Mouse (Mus musculus) stomach, postnatal 0 days (tissue): ENCODE measurements around the gene U2af1l4. TPM values are rescaled to one million over a fixed set of nuclear protein-coding genes. Genes with fewer than 3 reads are reported as not detected.

ENCODE experiments used
- ATAC-seq: fragments of 200-750 bp; cut with Nextera tagmentation; 2 replicates; pipeline ENCODE4 v1.8.0; 2017; ENCODE audit not compliant: low FRiP score, low TSS enrichment
- DNase-seq: peaks from one replicate; pipeline ENCODE4 v3.0.0-alpha.2; 2016; ENCODE audit warnings: low spot score
- H3K27ac ChIP-seq: fragments of 300-500 bp; sonication (generic); replicated peaks from 2 replicates; pipeline ENCODE4 v1.5.1; 2014; ENCODE audit warnings: mild to moderate bottlenecking, control low read depth
- H3K27me3 ChIP-seq: fragments of 300-500 bp; sonication (generic); 2 replicates; pipeline ENCODE4 v1.6.1; 2014; ENCODE audit warnings: low read length; ENCODE audit not compliant: control insufficient read depth, insufficient read depth
- H3K36me3 ChIP-seq: fragments of 300-500 bp; sonication (generic); 2 replicates; pipeline ENCODE4 v1.6.1; 2014; ENCODE audit warnings: low read length, mixed read lengths; ENCODE audit not compliant: control insufficient read depth, insufficient read depth
- H3K4me1 ChIP-seq: fragments of 300-500 bp; sonication (generic); replicated peaks from 2 replicates; pipeline ENCODE4 v1.6.1; 2014; ENCODE audit warnings: antibody characterized with exemption; ENCODE audit not compliant: control insufficient read depth, insufficient read depth
- H3K4me2 ChIP-seq: fragments of 300-500 bp; sonication (generic); replicated peaks from 2 replicates; pipeline ENCODE4 v1.6.1; 2014; ENCODE audit warnings: low read depth, mild to moderate bottlenecking, control low read depth, moderate library complexity
- H3K4me3 ChIP-seq: fragments of 300-500 bp; sonication (generic); 2 replicates; pipeline ENCODE4 v1.5.1; 2014; ENCODE audit warnings: low read depth, low read length, control low read depth
- H3K9ac ChIP-seq: fragments of 300-500 bp; sonication (generic); 2 replicates; pipeline ENCODE4 v1.6.1; 2014; ENCODE audit warnings: mild to moderate bottlenecking, low read length, control low read depth, mixed read lengths
- H3K9me3 ChIP-seq: fragments of 300-500 bp; sonication (generic); 2 replicates; pipeline ENCODE4 v1.6.1; 2016; ENCODE audit warnings: low read length; ENCODE audit not compliant: control insufficient read depth
- CTCF ChIP-seq: IDR thresholded peaks from 2 replicates; pipeline ENCODE4 v1.5.1; 2016; ENCODE audit warnings: antibody characterized with exemption, low read depth, mild to moderate bottlenecking, moderate library complexity
- EP300 ChIP-seq: optimal IDR thresholded peaks from 2 replicates; pipeline ENCODE3; 2016; ENCODE audit warnings: antibody characterized with exemption
- WGBS: fragments of 180-500 bp; shearing (Covaris S2); extraction: QIAGEN DNeasy Blood & Tissue Kit; methylation state at CpG from one replicate; pipeline ENCODE4 v1.1.7; 2014; 5-methylcytosine and 5-hydroxymethylcytosine counted together
- polyA plus RNA-seq: library from polyadenylated mRNA; unstranded; fragments of >200 nt; fragmentation: Nextera tagmentation; extraction: Ambion mirVana; gene quantifications from 2 replicates; pipeline ENCODE4 v1.2.1, GENCODE M21; 2015

U2af1l4 gene
- polyA plus RNA-seq, 1 experiment from 2014 or later = 63.9 TPM

- peaks cover 12% of the 10 kb centered on the region; the same call in 1 of the 2 replicates for H3K36me3 ChIP-seq
- no peaks in the 10 kb centered on the region for H3K9me3 ChIP-seq
- DNase-seq (no peak), ATAC-seq (no peak)
- H3K27me3 ChIP-seq = no peaks in the 10 kb centered on the region
- H3K9ac ChIP-seq = no peak overlapping the region
- TF ChIP-seq EP300 (no peak), CTCF (no peak)
- no peak overlapping the region for H3K27ac ChIP-seq
- H3K4me2 ChIP-seq = no peak overlapping the region
- H3K4me3 ChIP-seq = no peak overlapping the region
- 95% methylated on average over 10 of the region's 10 CpGs for WGBS
- no peaks in the 10 kb centered on the region for H3K4me1 ChIP-seq
Measured at GRCm38 (mm10) chr7:30522871-30523270, 40.2 kb upstream of the U2af1l4 start.

GRCm38 (mm10) chr7:30524487-30524886, 38.6 kb upstream of the U2af1l4 start:
- no peak overlapping the region for H3K27ac ChIP-seq
- WGBS = 74% methylated on average over 6 of the region's 6 CpGs
- no peak overlapping the region for H3K9ac ChIP-seq
- ATAC-seq = no peak
- no peaks in the 10 kb centered on the region for H3K4me1 ChIP-seq
- H3K36me3 ChIP-seq = peaks cover 12% of the 10 kb centered on the region; the same call in 1 of the 2 replicates
- H3K4me3 ChIP-seq = no peak overlapping the region
- TF ChIP-seq CTCF = no peak
- TF ChIP-seq EP300 = no peak
- H3K9me3 ChIP-seq = no peaks in the 10 kb centered on the region
- DNase-seq = no peak
- no peaks in the 10 kb centered on the region for H3K27me3 ChIP-seq
- no peak overlapping the region for H3K4me2 ChIP-seq

GRCm38 (mm10) chr7:30525954-30526353, 37.1 kb upstream of the U2af1l4 start:
- WGBS = 29% methylated on average over 10 of the region's 10 CpGs
- 0 out of 2 replicates have a peak overlapping the region, but pooled peaks have one; percentile 8 for H3K27ac ChIP-seq
- peaks cover 19% of the 10 kb centered on the region; the same call in 1 of the 2 replicates for H3K36me3 ChIP-seq
- no peaks in the 10 kb centered on the region for H3K9me3 ChIP-seq
- peak overlapping the region; percentile 33 for H3K4me2 ChIP-seq
- ATAC-seq (no peak), DNase-seq (no peak)
- H3K4me3 ChIP-seq = no peak overlapping the region
- no peaks in the 10 kb centered on the region for H3K4me1 ChIP-seq
- H3K27me3 ChIP-seq = no peaks in the 10 kb centered on the region
- H3K9ac ChIP-seq = peak overlapping the region; percentile 31; the same call in 1 of the 2 replicates
- TF ChIP-seq CTCF (no peak), EP300 (no peak)

- Histone ChIP-seq H3K27me3 (no peaks in the 10 kb centered on the region), H3K4me2 (peak overlapping the region; percentile 33), H3K36me3 (peaks cover 19% of the 10 kb centered on the region; the same call in 1 of the 2 replicates), H3K4me3 (no peak overlapping the region), H3K27ac (no peak overlapping the region), H3K9me3 (no peaks in the 10 kb centered on the region), H3K4me1 (no peaks in the 10 kb centered on the region), H3K9ac (peak overlapping the region; percentile 31; the same call in 1 of the 2 replicates)
- DNase-seq (no peak), ATAC-seq (no peak)
- 30% methylated on average over 17 of the region's 17 CpGs for WGBS
- no peak for TF ChIP-seq EP300
- no peak for TF ChIP-seq CTCF
Measured at GRCm38 (mm10) chr7:30526399-30526798, 36.7 kb upstream of the U2af1l4 start.

- no peak overlapping the region for H3K9ac ChIP-seq
- ATAC-seq = no peak
- H3K4me2 ChIP-seq = no peak overlapping the region
- H3K9me3 ChIP-seq = no peaks in the 10 kb centered on the region
- H3K4me3 ChIP-seq = no peak overlapping the region
- no peak overlapping the region for H3K27ac ChIP-seq
- peaks cover 23% of the 10 kb centered on the region; the same call in 1 of the 2 replicates for H3K36me3 ChIP-seq
- TF ChIP-seq EP300 (no peak), CTCF (no peak)
- WGBS = 78% methylated on average over 14 of the region's 14 CpGs
- no peak for DNase-seq
- no peaks in the 10 kb centered on the region for H3K27me3 ChIP-seq
- H3K4me1 ChIP-seq = no peaks in the 10 kb centered on the region
Measured at GRCm38 (mm10) chr7:30526981-30527380, 36.1 kb upstream of the U2af1l4 start.

- DNase-seq (no peak), ATAC-seq (no peak)
- Histone ChIP-seq H3K9ac (no peak overlapping the region), H3K4me3 (no peak overlapping the region), H3K9me3 (no peaks in the 10 kb centered on the region), H3K27ac (no peak overlapping the region), H3K4me1 (no peaks in the 10 kb centered on the region), H3K27me3 (no peaks in the 10 kb centered on the region), H3K36me3 (peaks cover 14% of the 10 kb centered on the region; the same call in 1 of the 2 replicates), H3K4me2 (no peak overlapping the region)
- no peak for TF ChIP-seq EP300
- TF ChIP-seq CTCF = no peak
- 82% methylated on average over 9 of the region's 9 CpGs for WGBS
Measured at GRCm38 (mm10) chr7:30531291-30531815, 31.7 kb upstream of the U2af1l4 start.
